Mouse (Mus musculus) embryonic facial prominence, embryonic 11.5 days (tissue): ENCODE measurements around the gene Parp16. TPM values are rescaled to one million over a fixed set of nuclear protein-coding genes. Genes with fewer than 3 reads are reported as not detected.

ENCODE experiments used
- ATAC-seq: fragments of 200-750 bp; cut with Nextera tagmentation; replicated peaks from 2 replicates; pipeline ENCODE4 v1.8.0; 2017; ENCODE audit warnings: low read depth; ENCODE audit not compliant: insufficient number of reproducible peaks, low FRiP score, low TSS enrichment
- DNase-seq: peaks from one replicate; pipeline ENCODE4 v3.0.0-alpha.2; 2015; ENCODE audit warnings: low spot score
- H3K27ac ChIP-seq: fragments of 300-500 bp; sonication (generic); replicated peaks from 2 replicates; pipeline ENCODE4 v1.5.1; 2014; ENCODE audit warnings: mild to moderate bottlenecking, low read depth, low read length, control low read depth
- H3K27me3 ChIP-seq: fragments of 300-500 bp; sonication (generic); 2 replicates; pipeline ENCODE4 v1.6.1; 2014; ENCODE audit warnings: mild to moderate bottlenecking, low read length, moderate library complexity, mixed read lengths; ENCODE audit not compliant: control insufficient read depth, insufficient read depth
- H3K36me3 ChIP-seq: fragments of 300-500 bp; sonication (generic); replicated peaks from 2 replicates; pipeline ENCODE4 v1.6.1; 2014; ENCODE audit warnings: low read depth, mild to moderate bottlenecking, low read length, moderate library complexity, mixed read lengths; ENCODE audit not compliant: control insufficient read depth, insufficient read depth
- H3K4me1 ChIP-seq: fragments of 300-500 bp; sonication (generic); 2 replicates; pipeline ENCODE4 v1.6.1; 2014; ENCODE audit warnings: low read length, mixed read lengths; ENCODE audit not compliant: control insufficient read depth, insufficient read depth
- H3K4me2 ChIP-seq: fragments of 300-500 bp; sonication (generic); 2 replicates; pipeline ENCODE4 v1.6.1; 2014; ENCODE audit warnings: low read depth, mild to moderate bottlenecking, control low read depth, low read length, moderate library complexity
- H3K4me3 ChIP-seq: fragments of 300-500 bp; sonication (generic); 2 replicates; pipeline ENCODE4 v1.5.1; 2014; ENCODE audit warnings: low read depth, low read length, control low read depth
- H3K9ac ChIP-seq: fragments of 300-500 bp; sonication (generic); replicated peaks from 2 replicates; pipeline ENCODE4 v1.6.1; 2014; ENCODE audit warnings: mild to moderate bottlenecking, control low read depth, low read length
- H3K9me3 ChIP-seq: fragments of 300-500 bp; sonication (generic); replicated peaks from 2 replicates; pipeline ENCODE4 v1.6.1; 2016; ENCODE audit warnings: mild to moderate bottlenecking, low read length, inconsistent platforms, mixed read lengths; ENCODE audit not compliant: control insufficient read depth
- WGBS: fragments of 180-500 bp; shearing (Covaris S2); extraction: QIAGEN DNeasy Blood & Tissue Kit; methylation state at CpG from one replicate; pipeline ENCODE4 v1.1.7; 2014; 5-methylcytosine and 5-hydroxymethylcytosine counted together
- polyA plus RNA-seq: library from polyadenylated mRNA; unstranded; fragments of >200 nt; fragmentation: Nextera tagmentation; extraction: Ambion mirVana; gene quantifications from 2 replicates; pipeline ENCODE4 v1.2.1, GENCODE M21; 2014

Gene Parp16
- polyA plus RNA-seq, 1 experiment from 2014 or later: 4.9 TPM

DNA sequence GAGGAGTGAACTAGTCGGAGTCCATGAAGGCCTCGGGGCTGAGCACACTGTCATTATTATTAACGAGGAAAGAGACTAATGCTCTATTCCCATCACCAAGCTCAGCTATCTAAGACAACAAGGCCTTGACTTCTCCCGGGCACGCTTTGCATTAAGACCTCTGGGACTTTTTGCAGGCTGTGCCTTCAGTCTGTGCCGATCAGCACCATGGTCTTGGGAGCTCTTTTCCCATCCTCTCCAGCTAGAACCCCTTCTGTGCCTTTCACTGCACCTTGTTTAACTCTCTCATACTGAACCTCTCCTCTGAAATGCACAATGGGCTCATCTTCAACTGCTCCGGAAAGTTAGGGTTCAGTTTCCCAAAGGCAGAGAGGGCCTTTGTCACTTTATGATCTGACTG, 4.8 kb upstream of the Parp16 start:
- ATAC-seq (no peak), DNase-seq (no peak)
- H3K4me3 ChIP-seq: no peak overlapping the region
- H3K36me3 ChIP-seq: no peaks in the 10 kb centered on the region
- H3K4me1 ChIP-seq: peaks cover 14% of the 10 kb centered on the region
- WGBS: 57% methylated on average over 7 of the region's 7 CpGs
- no peak overlapping the region for H3K9ac ChIP-seq
- H3K27me3 ChIP-seq: no peaks in the 10 kb centered on the region
- no peak overlapping the region for H3K4me2 ChIP-seq
- no peaks in the 10 kb centered on the region for H3K9me3 ChIP-seq
- H3K27ac ChIP-seq: no peak overlapping the region

- H3K4me1 ChIP-seq: peaks cover 19% of the 10 kb centered on the region
- H3K27ac ChIP-seq: no peak overlapping the region; the same call in 1 of the 2 replicates
- no peak for ATAC-seq
- no peaks in the 10 kb centered on the region for H3K27me3 ChIP-seq
- H3K36me3 ChIP-seq: no peaks in the 10 kb centered on the region
- H3K9me3 ChIP-seq: no peaks in the 10 kb centered on the region
- H3K9ac ChIP-seq: 0 out of 2 replicates have a peak overlapping the region, but pooled peaks have one; percentile 28
- H3K4me3 ChIP-seq: no peak overlapping the region
- WGBS: 16% methylated on average over 2 of the region's 2 CpGs
- DNase-seq: peak; percentile 51
- H3K4me2 ChIP-seq: no peak overlapping the region
Measured at GRCm38 (mm10) chr9:65191389-65191754, 3.8 kb upstream of the Parp16 start.

DNA sequence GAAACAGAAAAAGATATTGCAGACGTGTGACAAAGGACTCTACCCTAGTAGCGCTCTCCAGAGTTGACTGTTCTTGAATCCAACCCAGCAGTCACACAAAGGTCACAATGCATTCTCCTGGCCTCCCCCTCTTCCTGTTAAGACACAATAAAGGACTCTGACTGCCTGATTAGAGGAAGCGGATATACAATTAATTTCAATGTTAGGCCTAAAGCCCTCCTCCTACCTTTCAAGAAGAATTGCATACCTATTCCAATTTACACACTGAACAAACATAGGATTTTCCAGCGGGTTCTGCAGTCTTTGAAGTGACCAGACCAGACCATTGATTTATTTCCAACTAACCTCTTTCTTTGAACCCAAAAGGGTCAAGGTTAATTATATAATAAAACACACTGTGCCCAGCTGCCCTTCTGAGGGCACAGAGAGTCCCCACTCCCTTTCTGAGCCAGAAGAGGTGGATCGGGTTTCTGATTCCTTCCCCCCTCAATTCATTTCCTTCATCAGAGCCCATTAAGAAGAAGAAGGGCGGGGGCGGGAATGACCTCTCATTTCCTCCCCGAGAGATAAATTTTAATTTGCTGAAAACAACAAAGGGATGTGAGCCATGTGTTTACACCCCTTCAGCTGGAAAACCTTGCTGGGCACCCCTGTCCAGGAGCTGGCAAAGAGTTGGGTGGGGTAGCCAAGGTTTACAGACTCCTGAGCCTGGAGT, 3.2 kb upstream of the Parp16 start:
- no peaks in the 10 kb centered on the region for H3K9me3 ChIP-seq
- H3K27me3 ChIP-seq: no peaks in the 10 kb centered on the region
- H3K4me1 ChIP-seq: peaks cover 19% of the 10 kb centered on the region
- WGBS: 16% methylated on average over 8 of the region's 8 CpGs
- DNase-seq (no peak), ATAC-seq (no peak)
- no peaks in the 10 kb centered on the region for H3K36me3 ChIP-seq
- peak overlapping the region; percentile 28; the same call in 1 of the 2 replicates for H3K27ac ChIP-seq
- H3K4me2 ChIP-seq: no peak overlapping the region
- H3K9ac ChIP-seq: 0 out of 2 replicates have a peak overlapping the region, but pooled peaks have one; percentile 28
- no peak overlapping the region for H3K4me3 ChIP-seq

- Histone ChIP-seq H3K4me3 (no peak overlapping the region), H3K27ac (no peak overlapping the region), H3K4me1 (peaks cover 19% of the 10 kb centered on the region), H3K4me2 (no peak overlapping the region), H3K9ac (no peak overlapping the region), H3K27me3 (no peaks in the 10 kb centered on the region), H3K36me3 (no peaks in the 10 kb centered on the region), H3K9me3 (no peaks in the 10 kb centered on the region)
- WGBS: 56% methylated on average over 12 of the region's 12 CpGs
- ATAC-seq (no peak), DNase-seq (no peak)
Measured at GRCm38 (mm10) chr9:65193214-65193613, 1.9 kb upstream of the Parp16 start.

GRCm38 (mm10) chr9:65195621-65195981, 448 bp downstream of the Parp16 start:
- Histone ChIP-seq H3K4me2 (no peak overlapping the region), H3K9me3 (no peaks in the 10 kb centered on the region), H3K27ac (peak overlapping the region; percentile 53), H3K9ac (0 out of 2 replicates have a peak overlapping the region, but pooled peaks have one; percentile 1), H3K36me3 (no peaks in the 10 kb centered on the region), H3K4me3 (no peak overlapping the region), H3K27me3 (no peaks in the 10 kb centered on the region), H3K4me1 (peaks cover 19% of the 10 kb centered on the region)
- DNase-seq: no peak
- no peak for ATAC-seq
- WGBS: 37% methylated on average over 8 of the region's 8 CpGs

GRCm38 (mm10) chr9:65195982-65196737, 1.0 kb downstream of the Parp16 start:
- Histone ChIP-seq H3K4me1 (peaks cover 17% of the 10 kb centered on the region), H3K27ac (peak overlapping the region; percentile 53), H3K4me2 (no peak overlapping the region), H3K27me3 (no peaks in the 10 kb centered on the region), H3K9me3 (no peaks in the 10 kb centered on the region), H3K36me3 (no peaks in the 10 kb centered on the region), H3K9ac (peak overlapping the region; percentile 1; the same call in 1 of the 2 replicates), H3K4me3 (no peak overlapping the region)
- WGBS: 5% methylated on average over 9 of the region's 9 CpGs
- ATAC-seq (peak; percentile 91), DNase-seq (peak; percentile 91)

- Histone ChIP-seq H3K27me3 (no peaks in the 10 kb centered on the region), H3K9me3 (no peaks in the 10 kb centered on the region), H3K4me2 (no peak overlapping the region), H3K27ac (0 out of 2 replicates have a peak overlapping the region, but pooled peaks have one; percentile 20), H3K4me3 (no peak overlapping the region), H3K4me1 (peaks cover 9% of the 10 kb centered on the region), H3K36me3 (no peaks in the 10 kb centered on the region), H3K9ac (no peak overlapping the region; the same call in 1 of the 2 replicates)
- 21% methylated on average over 26 of the region's 26 CpGs for WGBS
- peak; percentile 35; the same call in 1 of the 2 replicates for ATAC-seq
- peak; percentile 93 for DNase-seq
Measured at GRCm38 (mm10) chr9:65196738-65197569, 1.8 kb downstream of the Parp16 start.
